Mouse (Mus musculus) megakaryocyte-erythroid progenitor cell, adult 5-6 weeks (primary cell): ENCODE measurements at regions not wholly inside any gene's neighbourhood (a gene's known extent, or its start where the extent isn't known, plus 50 kb on each side); places are given as distances from the start of the nearest gene placed in this dataset.

Source experiments
- ATAC-seq: replicated peaks from 2 replicates; pipeline ENCODE4 v1.8.0; 2016; ENCODE audit warnings: mild to moderate bottlenecking, inconsistent platforms; ENCODE audit not compliant: severe bottlenecking, poor library complexity, low FRiP score, low TSS enrichment

GRCm38 (mm10) chr13:42358588-42358987 lies 57.3 kb downstream of the Edn1 start:
- ATAC-seq, result no peak

GRCm38 (mm10) chr13:42367655-42368554 lies 66.6 kb downstream of the Edn1 start:
- ATAC-seq, result no peak

DNA sequence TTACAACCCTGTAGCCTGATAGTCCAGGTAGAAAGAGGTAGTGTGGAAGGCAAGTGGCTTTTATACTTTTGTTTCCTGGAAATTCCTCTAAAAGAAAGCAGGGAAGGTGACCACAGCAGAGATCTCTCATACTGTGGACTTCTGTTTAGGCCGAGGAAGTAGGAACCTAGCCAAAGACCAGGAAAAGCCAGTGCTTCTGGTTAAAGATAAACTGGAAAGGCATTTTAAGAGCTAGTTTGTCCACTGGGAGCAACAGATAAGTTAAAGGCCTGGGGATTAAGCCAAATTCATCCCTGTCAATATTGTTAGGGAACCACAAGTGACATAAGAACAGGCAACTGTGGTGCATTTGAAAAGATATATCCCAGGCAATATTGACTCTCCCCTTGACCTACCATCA lies 68.5 kb downstream of the Edn1 start:
- no peak for ATAC-seq

- no peak for ATAC-seq
Observed at GRCm38 (mm10) chr13:42372201-42372600, 70.9 kb downstream of the Edn1 start.

DNA sequence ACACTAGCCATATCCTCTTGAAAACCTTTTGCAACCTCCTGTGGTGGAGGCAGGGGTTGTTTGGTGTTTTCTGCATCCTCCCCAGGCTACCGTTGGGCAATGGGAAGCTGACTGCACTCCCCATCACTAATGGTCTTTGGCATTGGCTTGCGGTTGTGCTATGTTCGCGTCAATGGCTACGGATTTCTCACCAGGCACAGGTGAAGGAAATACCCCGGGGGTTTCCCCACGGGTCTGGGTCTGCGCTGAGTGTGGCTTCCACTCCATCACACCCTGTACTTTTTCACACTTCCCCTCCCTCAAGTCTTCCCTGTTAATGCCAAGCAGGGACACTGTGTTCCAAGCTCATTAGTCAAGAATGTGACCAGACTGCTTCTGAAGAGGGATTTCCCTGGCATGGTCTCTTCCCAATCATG lies 72.9 kb downstream of the Edn1 start:
- ATAC-seq, result no peak

DNA sequence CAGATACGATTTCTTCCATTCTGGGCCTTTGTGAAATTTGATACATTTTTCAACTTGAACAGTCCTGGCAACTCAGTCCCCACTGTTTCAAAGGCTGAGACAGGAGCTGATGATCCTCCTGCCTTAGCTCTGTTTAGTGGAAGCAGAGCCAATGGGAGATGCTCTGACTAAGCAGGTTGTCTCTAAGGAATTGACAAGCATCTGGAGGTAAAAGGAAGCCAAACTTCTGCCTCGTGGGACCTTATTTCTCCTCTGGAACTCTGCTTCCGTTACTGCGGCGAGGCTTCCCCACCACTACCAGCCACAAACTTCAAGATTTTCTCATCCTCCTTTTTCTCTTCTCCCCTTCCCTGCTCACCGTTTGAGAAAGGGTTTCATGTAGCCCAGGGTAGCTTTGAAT lies 78.4 kb downstream of the Edn1 start:
- ATAC-seq, result no peak

DNA sequence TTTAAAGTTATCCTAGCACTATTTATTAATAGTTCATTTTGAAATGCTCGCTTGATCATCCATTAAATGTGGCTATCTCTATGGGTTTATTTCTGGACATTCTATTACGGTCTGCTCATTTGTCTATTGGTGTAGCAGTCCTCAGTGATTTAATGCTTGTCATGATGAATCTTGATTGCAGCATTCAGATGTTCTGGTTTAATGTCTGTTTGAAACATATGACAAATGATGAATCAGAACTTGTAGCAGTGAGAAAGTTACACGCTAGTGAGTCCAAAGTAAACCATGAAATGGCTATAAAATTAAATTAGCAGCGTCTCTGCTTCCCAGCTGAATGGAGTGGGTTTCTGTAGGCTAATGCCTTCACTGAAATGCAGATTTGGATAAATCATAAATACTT lies 81.8 kb downstream of the Edn1 start:
- no peak for ATAC-seq

DNA sequence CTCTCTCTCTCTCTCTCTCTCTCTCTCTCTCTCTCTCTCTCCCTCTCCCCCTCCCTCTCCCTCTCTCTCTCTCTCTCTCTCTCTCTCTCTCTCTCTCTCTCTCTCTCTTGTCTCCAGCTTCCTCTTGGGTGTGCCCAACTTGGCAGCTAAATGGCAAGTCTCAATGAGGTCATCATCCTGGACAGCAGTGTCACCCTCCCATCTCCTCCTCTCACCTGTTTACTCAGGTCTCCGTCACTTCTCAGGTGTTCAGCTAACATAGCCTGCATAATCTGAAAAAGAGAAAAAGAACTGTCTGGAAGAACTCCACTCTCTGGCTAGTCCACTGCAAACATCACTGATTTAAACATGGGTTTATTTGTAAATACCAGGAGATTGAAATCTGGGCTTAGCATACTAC lies 89.1 kb downstream of the Edn1 start:
- ATAC-seq, result no peak

DNA sequence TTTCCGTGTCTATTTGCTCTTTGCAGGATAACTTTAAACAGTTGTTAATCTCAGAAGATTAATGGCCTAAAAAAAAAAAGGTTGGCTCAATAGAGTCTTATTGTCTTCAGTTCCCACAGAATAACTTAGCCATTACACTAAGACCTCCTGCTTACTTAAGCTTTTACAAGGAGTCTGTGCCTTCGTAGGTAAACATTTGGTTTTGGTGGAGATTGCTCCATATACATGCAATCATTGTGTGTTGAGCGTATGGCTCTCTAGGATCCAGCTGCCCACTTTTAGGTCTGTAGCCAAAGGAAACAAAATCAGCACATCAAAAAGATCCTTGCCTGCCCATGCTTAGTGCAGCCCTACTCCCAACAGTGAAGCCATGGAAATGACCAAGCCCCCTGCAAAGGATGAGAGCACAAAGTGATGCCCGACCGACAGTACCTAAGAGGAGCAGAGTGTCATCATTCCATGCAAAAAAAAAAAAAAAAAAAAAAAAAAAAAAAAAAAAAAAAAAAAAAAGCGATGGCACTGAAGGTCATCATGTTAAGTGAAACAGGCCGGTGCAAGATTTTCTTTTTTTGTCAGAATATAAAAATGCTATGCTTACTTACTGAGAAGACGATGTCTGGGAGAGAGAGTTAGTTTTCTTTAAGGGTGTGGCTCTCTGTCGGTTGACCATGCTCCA lies 90.2 kb downstream of the Edn1 start:
- ATAC-seq, result no peak

- no peak for ATAC-seq
Observed at GRCm38 (mm10) chr13:42392701-42393100, 91.4 kb downstream of the Edn1 start.

- no peak for ATAC-seq
Observed at GRCm38 (mm10) chr13:42394572-42394971, 93.3 kb downstream of the Edn1 start.

DNA sequence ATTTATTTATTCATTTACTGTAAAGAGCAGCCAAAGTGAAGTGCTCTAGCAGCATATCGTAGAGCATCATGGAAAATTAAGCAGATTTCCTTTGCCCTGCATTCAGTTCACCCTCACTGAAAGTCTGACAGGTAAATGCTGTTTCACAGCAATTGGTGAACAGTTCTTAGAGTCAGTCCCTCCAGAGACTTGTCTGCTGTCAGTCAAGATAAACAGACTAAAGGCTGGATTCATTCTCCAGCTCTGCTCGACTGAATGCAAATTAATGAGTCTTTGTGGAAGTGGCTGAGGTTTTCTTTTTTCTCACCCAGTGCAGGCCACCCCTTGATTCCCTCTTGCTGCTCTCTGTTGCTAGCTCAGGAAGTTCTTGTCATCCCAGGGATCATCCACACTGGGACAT lies 100.2 kb downstream of the Edn1 start:
- no peak for ATAC-seq

DNA sequence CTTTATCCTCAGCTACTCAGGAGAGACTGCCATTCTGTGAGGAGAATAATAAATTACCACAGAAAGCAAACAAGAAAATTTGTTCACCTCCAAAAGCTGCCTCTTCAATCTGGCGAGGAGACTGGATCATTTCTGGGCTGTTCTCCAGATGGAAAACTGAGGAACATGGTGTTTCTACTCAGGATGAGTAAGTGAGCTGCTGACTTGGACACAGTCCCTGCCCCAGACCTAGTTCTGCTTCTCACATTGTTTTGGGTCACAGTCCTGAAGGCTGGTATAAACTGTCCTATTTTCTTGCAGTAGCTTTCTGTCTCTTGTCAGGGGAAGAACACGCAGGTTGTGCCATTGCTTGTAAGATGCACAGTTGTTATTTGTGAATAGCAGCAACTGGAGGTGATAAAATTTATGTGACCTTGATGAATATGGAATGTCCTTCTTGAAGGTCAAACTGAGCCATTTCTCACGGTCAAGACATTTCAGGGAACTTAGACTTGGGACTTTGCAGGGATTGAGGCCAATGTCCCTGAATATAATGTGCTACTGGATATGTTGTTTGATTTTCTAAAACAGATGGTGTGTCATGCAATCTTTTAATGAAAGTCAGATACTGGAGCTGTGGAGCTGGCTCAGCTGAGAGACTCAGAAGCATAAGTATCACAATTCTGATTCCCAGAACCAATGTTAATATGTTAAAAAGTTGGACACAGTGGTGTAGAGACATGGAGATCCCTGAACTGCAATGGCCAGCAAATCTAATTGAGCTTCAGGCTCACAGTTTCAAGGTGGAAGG lies 102.2 kb downstream of the Edn1 start:
- ATAC-seq, result no peak

DNA sequence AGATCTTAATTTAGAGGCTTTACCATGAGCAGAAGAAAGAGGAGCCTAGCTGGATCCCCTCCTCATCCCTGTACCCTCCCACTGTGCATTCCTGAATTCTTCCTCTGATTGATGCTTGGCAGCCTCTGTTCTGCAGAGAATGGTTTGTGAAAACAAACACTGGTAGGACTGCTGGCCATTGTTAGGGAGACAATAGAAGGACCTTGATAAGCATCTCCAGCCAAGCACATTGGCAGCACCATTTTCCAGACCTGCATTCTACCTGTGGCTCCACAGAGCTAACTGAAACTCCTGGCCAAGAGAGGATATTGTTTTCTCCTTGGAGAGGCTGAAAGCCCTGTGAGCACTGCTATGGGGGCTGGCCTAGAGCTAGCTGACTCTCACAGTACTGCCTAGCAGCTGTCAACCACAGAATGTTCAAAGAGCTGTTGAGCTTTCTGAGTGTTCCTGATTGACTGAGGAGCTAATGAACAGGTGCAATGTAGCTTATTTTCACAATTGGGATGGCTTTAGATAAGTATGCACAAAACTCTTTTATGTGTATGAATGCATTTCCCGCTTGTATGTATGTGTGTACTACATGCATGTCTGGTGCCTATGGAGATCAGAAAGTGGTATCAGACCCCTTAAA lies 111.5 kb downstream of the Edn1 start:
- no peak for ATAC-seq

DNA sequence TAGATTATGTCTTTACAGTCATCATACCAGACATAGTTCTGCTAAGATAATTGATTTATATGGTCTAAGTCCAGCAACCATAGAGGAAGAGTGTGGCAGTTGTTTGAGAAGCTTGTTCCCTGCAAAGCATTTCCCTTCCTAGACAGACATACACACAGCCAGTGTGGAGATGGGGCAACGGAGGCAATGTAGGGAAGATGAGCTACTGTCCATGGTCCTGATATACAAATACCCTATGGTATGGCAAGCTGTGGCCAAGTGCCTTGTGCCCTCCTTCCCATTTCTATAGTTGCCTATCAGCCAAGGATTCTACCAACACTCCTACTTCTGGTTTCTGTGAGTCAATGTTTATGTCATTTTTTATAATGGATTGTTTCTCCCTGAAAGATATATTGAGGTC lies 145.6 kb downstream of the Edn1 start:
- ATAC-seq, result no peak

DNA sequence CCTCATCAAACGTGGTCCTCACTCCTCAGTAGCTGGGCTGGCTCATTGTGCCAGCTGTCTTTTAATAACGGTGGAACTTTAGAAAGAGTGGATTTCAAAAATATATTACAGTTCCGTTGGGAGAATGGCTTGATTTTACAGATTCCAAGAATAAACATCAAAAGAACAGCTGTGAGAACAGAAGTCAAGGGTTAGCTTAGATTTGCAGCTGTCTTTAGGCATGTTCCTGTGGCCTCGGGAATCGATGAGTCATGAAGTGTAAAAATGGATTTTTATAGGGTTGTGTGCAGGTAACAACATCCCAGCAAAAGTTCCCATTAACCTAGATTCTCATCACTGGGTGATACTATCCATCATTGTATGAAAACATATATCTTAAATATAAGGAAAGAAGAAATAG lies 152.4 kb downstream of the Edn1 start:
- no peak for ATAC-seq

DNA sequence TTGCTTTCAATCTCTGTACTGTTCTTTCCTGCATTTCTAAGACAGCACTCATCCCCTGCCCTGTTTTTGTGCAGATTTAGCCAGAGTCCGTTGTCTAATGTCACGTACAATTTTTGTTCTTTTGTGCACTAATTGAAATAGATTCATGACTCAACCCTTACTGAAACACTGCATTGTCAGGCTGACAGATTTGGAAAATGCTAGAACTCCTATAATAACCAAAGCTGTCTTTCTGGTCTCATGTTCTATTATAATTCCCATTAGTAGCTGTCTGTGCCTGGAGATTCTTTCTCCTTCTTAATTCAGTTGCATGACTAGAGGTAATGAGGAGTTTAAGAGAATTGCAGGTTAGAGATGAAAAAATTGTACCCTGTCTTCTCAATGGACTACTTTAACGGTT lies 158.6 kb downstream of the Edn1 start:
- no peak for ATAC-seq

GRCm38 (mm10) chr13:42478825-42479224 lies 177.5 kb downstream of the Edn1 start:
- no peak for ATAC-seq

- ATAC-seq, result no peak
Observed at GRCm38 (mm10) chr13:42490956-42491680, 189.3 kb upstream of the Phactr1 start.
